Mouse (Mus musculus) kidney, postnatal 0 days (tissue): Measurements from ENCODE around the gene Zdhhc13. TPM values are rescaled to one million over a fixed set of nuclear protein-coding genes. Genes with fewer than 3 reads are reported as not detected.
A peak's percentile ranks its signal among the peaks of the same experiment; 100 is the strongest.

Experiments
- ATAC-seq: fragments of 200-750 bp; cut with Nextera tagmentation; replicated peaks from 2 replicates; pipeline ENCODE4 v1.8.0; 2017; ENCODE audit warnings: low read depth, moderate number of reproducible peaks, moderate TSS enrichment, moderate library complexity; ENCODE audit not compliant: low FRiP score
- DNase-seq: peaks from one replicate; pipeline ENCODE4 v3.0.0-alpha.2; 2016; ENCODE audit warnings: low spot score
- H3K27ac ChIP-seq: fragments of 300-500 bp; sonication (generic); 2 replicates; pipeline ENCODE4 v1.5.1; 2014; ENCODE audit warnings: mild to moderate bottlenecking
- H3K27me3 ChIP-seq: fragments of 300-500 bp; sonication (generic); 2 replicates; pipeline ENCODE4 v1.6.1; 2014; ENCODE audit warnings: low read length, mixed read lengths; ENCODE audit not compliant: insufficient read depth
- H3K36me3 ChIP-seq: fragments of 300-500 bp; sonication (generic); 2 replicates; pipeline ENCODE4 v1.6.1; 2014; ENCODE audit warnings: low read length, mixed read lengths; ENCODE audit not compliant: insufficient read depth
- H3K4me1 ChIP-seq: fragments of 300-500 bp; sonication (generic); replicated peaks from 2 replicates; pipeline ENCODE4 v1.6.1; 2014; ENCODE audit warnings: antibody characterized with exemption, low read length, mixed read lengths; ENCODE audit not compliant: insufficient read depth
- H3K4me2 ChIP-seq: fragments of 300-500 bp; sonication (generic); 2 replicates; pipeline ENCODE4 v1.6.1; 2014; ENCODE audit warnings: mild to moderate bottlenecking, low read length, moderate library complexity, mixed read lengths
- H3K4me3 ChIP-seq: fragments of 300-500 bp; sonication (generic); replicated peaks from 2 replicates; pipeline ENCODE4 v1.5.1; 2014; ENCODE audit warnings: low read depth, low read length
- H3K9ac ChIP-seq: fragments of 300-500 bp; sonication (generic); 2 replicates; pipeline ENCODE4 v1.6.1; 2014; ENCODE audit warnings: low read depth, low read length
- H3K9me3 ChIP-seq: fragments of 300-500 bp; sonication (generic); replicated peaks from 2 replicates; pipeline ENCODE4 v1.6.1; 2016; ENCODE audit warnings: low read length, inconsistent platforms, mixed read lengths
- CTCF ChIP-seq: IDR thresholded peaks from 2 replicates; pipeline ENCODE4 v1.5.1; 2016; ENCODE audit warnings: antibody characterized with exemption, low read depth, mild to moderate bottlenecking, moderate library complexity
- WGBS: fragments of 180-500 bp; shearing (Covaris S2); extraction: QIAGEN DNeasy Blood & Tissue Kit; methylation state at CpG from one replicate; pipeline ENCODE4 v1.1.7; 2014; 5-methylcytosine and 5-hydroxymethylcytosine counted together
- polyA plus RNA-seq: library from polyadenylated mRNA; unstranded; fragments of >200 nt; fragmentation: Nextera tagmentation; extraction: Ambion mirVana; gene quantifications from 2 replicates; pipeline ENCODE4 v1.2.1, GENCODE M21; 2015

The Zdhhc13 gene
- polyA plus RNA-seq, result 43.2 and 45.2 TPM in 2 replicates

- H3K9me3 ChIP-seq, result no peaks in the 10 kb centered on the region
- peak within 1 kb of the TSS; percentile 71 for H3K4me2 ChIP-seq
- 0 out of 2 replicates have a peak, but pooled peaks cover 6% of the 10 kb centered on the region for H3K4me1 ChIP-seq
- under 1% methylated on average over 52 of the region's 57 CpGs for WGBS
- peak; percentile 100 for ATAC-seq
- H3K4me3 ChIP-seq, result peak within 1 kb of the TSS; percentile 79
- no peaks in the 10 kb centered on the region for H3K36me3 ChIP-seq
- peak within 1 kb of the TSS; percentile 62 for H3K9ac ChIP-seq
- no peaks in the 10 kb centered on the region for H3K27me3 ChIP-seq
- peak within 1 kb of the TSS; percentile 91 for H3K27ac ChIP-seq
- no peak for TF ChIP-seq CTCF
- peak; percentile 97 for DNase-seq
These were observed at the start of gene Zdhhc13 for GRCm38 (mm10) chr7:48788851-48789572. Gene Zdhhc13 (plus strand): TSS chr7:48789003.

- ATAC-seq (peak; percentile 84), DNase-seq (peak; percentile 93)
- H3K27me3 ChIP-seq, result no peaks in the 10 kb centered on the region
- peak; percentile 84 for TF ChIP-seq CTCF
- 0 out of 2 replicates have a peak, but pooled peaks cover 3% of the 10 kb centered on the region for H3K4me1 ChIP-seq
- no peak overlapping the region for H3K27ac ChIP-seq
- peak overlapping the region; percentile 35 for H3K4me3 ChIP-seq
- no peaks in the 10 kb centered on the region for H3K36me3 ChIP-seq
- 0 out of 2 replicates have a peak overlapping the region, but pooled peaks have one; percentile 35 for H3K9ac ChIP-seq
- WGBS, result under 1% methylated on average over 24 of the region's 24 CpGs
- peak overlapping the region; percentile 87 for H3K4me2 ChIP-seq
- H3K9me3 ChIP-seq, result no peaks in the 10 kb centered on the region
These were observed 39.3 kb upstream of the Zdhhc13 start for GRCm38 (mm10) chr7:48749298-48750163.

GRCm38 (mm10) chr7:48750164-48750809 lies 38.5 kb upstream of the Zdhhc13 start:
- peak overlapping the region; percentile 87 for H3K4me2 ChIP-seq
- no peak overlapping the region for H3K4me3 ChIP-seq
- H3K27ac ChIP-seq, result 0 out of 2 replicates have a peak overlapping the region, but pooled peaks have one; percentile 13
- no peak for TF ChIP-seq CTCF
- H3K27me3 ChIP-seq, result no peaks in the 10 kb centered on the region
- ATAC-seq, result peak; percentile 41; the same call in 1 of the 2 replicates
- no peaks in the 10 kb centered on the region for H3K9me3 ChIP-seq
- DNase-seq, result peak; percentile 22
- H3K36me3 ChIP-seq, result no peaks in the 10 kb centered on the region
- H3K4me1 ChIP-seq, result 0 out of 2 replicates have a peak, but pooled peaks cover 3% of the 10 kb centered on the region
- WGBS, result 37% methylated on average over 8 of the region's 8 CpGs
- no peak overlapping the region for H3K9ac ChIP-seq

- TF ChIP-seq CTCF, result no peak
- ATAC-seq (no peak), DNase-seq (no peak)
- Histone ChIP-seq H3K9me3 (no peaks in the 10 kb centered on the region), H3K4me1 (0 out of 2 replicates have a peak, but pooled peaks cover 3% of the 10 kb centered on the region), H3K36me3 (no peaks in the 10 kb centered on the region), H3K4me2 (no peak overlapping the region), H3K27ac (no peak overlapping the region), H3K27me3 (no peaks in the 10 kb centered on the region), H3K9ac (no peak overlapping the region), H3K4me3 (no peak overlapping the region)
- 77% methylated on average over 5 of the region's 5 CpGs for WGBS
These were observed 37.6 kb upstream of the Zdhhc13 start for GRCm38 (mm10) chr7:48751222-48751621.

- Histone ChIP-seq H3K9me3 (no peaks in the 10 kb centered on the region), H3K4me3 (no peak overlapping the region), H3K4me2 (no peak overlapping the region), H3K27ac (no peak overlapping the region), H3K27me3 (no peaks in the 10 kb centered on the region), H3K36me3 (no peaks in the 10 kb centered on the region), H3K9ac (no peak overlapping the region), H3K4me1 (0 out of 2 replicates have a peak, but pooled peaks cover 3% of the 10 kb centered on the region)
- ATAC-seq (no peak), DNase-seq (no peak)
- TF ChIP-seq CTCF, result no peak
- 81% methylated on average over 3 of the region's 3 CpGs for WGBS
These were observed 34.3 kb upstream of the Zdhhc13 start for GRCm38 (mm10) chr7:48754415-48754974.
